Mouse (Mus musculus): ENCODE results near the gene C1s1. TPM values are rescaled to one million over a fixed set of nuclear protein-coding genes. Genes with fewer than 3 reads are reported as not detected.
A peak's percentile ranks its signal among the peaks of the same experiment; 100 is the strongest.
"Not testable (repeated sequence)": the region's sequence is repeated elsewhere in the genome, so short reads cannot be mapped to it uniquely, and the experiment has no call there.

The C1s1 gene
- polyA plus RNA-seq, 1 experiment from 2014 or later: 1.0 TPM

- H3K27me3 ChIP-seq (replicated peaks): no peaks in the 10 kb centered on the region
- no peaks in the 10 kb centered on the region for H3K9me3 ChIP-seq
- no peaks in the 10 kb centered on the region for H3K36me3 ChIP-seq
- H3K9ac ChIP-seq: no peak overlapping the region
- peaks cover 2% of the 10 kb centered on the region; the same call in 1 of the 2 replicates for H3K4me1 ChIP-seq
- 70% methylated on average over 4 of the region's 4 CpGs for WGBS
- no peak overlapping the region for H3K27ac ChIP-seq (replicated peaks)
- H3K4me2 ChIP-seq: no peak overlapping the region
- ATAC-seq (ENCODE audit: extremely low read depth, insufficient number of reproducible peaks, low FRiP score, low TSS enrichment): no peak
- H3K4me3 ChIP-seq: no peak overlapping the region
Observed at GRCm38 (mm10) chr6:124488952-124489351, 53.2 kb downstream of the C1s1 start.

DNA sequence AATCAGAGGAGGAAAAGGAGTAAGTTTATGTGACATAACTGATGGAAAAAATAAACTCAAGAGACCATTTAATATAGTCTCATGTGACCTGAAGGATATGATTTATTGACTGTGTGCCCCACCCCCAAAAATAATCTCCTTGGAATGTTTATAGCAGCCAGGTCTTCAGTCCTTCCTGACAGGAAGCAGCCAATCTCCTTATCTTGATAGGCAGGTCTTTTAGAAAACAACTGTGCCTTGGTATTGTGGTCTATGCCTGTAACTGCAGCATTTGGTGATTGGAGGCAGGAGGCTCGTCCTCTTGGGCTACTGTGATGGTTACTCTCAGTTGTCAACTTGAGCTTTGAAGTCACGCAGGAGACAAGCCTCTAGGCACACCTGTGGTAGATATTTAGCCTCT lies 54.6 kb downstream of the C1s1 start:
- Histone ChIP-seq H3K9ac (no peak overlapping the region), H3K9me3 (no peaks in the 10 kb centered on the region), H3K27me3 (replicated peaks) (0 out of 2 replicates have a peak, but pooled peaks cover 6% of the 10 kb centered on the region), H3K4me2 (no peak overlapping the region), H3K27ac (replicated peaks) (no peak overlapping the region), H3K4me1 (no peaks in the 10 kb centered on the region), H3K4me3 (no peak overlapping the region), H3K36me3 (no peaks in the 10 kb centered on the region)
- no peak for ATAC-seq (ENCODE audit: extremely low read depth, insufficient number of reproducible peaks, low FRiP score, low TSS enrichment)
- 49% methylated on average over 2 of the region's 2 CpGs for WGBS

DNA sequence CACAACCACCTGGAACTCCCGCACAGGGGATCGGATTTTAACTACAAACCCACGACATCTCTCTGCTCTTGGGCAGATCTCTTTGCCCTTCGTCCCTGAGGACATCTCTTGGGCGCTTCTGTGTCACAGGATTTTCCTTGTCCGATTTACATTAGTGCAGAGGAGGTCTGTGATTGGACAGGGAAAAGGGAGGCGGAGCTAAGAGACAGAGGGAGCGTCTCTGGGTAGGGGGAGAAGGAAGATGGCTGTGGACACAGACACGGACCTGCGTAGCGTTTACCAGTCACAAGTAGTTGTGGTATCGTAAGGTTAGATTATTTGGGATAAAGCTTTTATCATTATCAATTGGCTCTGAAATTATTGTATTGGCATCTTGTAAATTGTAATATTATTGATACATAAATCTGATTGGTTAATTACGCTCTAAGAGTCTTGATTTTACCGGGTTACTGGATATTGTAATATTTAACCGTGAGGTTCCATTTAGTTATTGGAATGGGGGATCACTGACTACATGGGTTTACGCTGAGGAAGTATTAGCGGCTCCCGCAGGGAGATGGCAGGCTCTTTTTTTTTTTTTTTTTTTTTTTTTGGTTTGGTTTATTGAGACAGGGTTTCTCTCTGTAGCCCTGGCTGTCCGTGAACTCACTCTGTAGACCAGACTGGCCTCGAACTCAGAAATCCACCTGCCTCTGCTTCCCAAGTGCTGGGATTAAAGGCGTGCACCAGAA lies 56.6 kb downstream of the C1s1 start:
- H3K9me3 ChIP-seq: no peaks in the 10 kb centered on the region
- H3K27me3 ChIP-seq (replicated peaks): 0 out of 2 replicates have a peak, but pooled peaks cover 6% of the 10 kb centered on the region
- WGBS: 27% methylated on average over 21 of the region's 21 CpGs
- no peaks in the 10 kb centered on the region for H3K36me3 ChIP-seq
- 0 out of 2 replicates have a peak overlapping the region, but pooled peaks have one; percentile 13 for H3K9ac ChIP-seq
- H3K4me3 ChIP-seq: peak overlapping the region; percentile 19
- ATAC-seq (ENCODE audit: extremely low read depth, insufficient number of reproducible peaks, low FRiP score, low TSS enrichment): no peak
- peak overlapping the region; percentile 60 for H3K4me2 ChIP-seq
- H3K4me1 ChIP-seq: no peaks in the 10 kb centered on the region
- no peak overlapping the region for H3K27ac ChIP-seq (replicated peaks)

- Histone ChIP-seq H3K4me1 (no peaks in the 10 kb centered on the region), H3K4me3 (no peak overlapping the region), H3K27me3 (replicated peaks) (0 out of 2 replicates have a peak, but pooled peaks cover 6% of the 10 kb centered on the region), H3K36me3 (no peaks in the 10 kb centered on the region), H3K9ac (no peak overlapping the region), H3K4me2 (no peak overlapping the region; the same call in 1 of the 2 replicates), H3K9me3 (no peaks in the 10 kb centered on the region), H3K27ac (replicated peaks) (no peak overlapping the region)
- 80% methylated on average over 7 of the region's 7 CpGs for WGBS
- no peak for ATAC-seq (ENCODE audit: extremely low read depth, insufficient number of reproducible peaks, low FRiP score, low TSS enrichment)
Observed at GRCm38 (mm10) chr6:124484851-124485250, 57.3 kb downstream of the C1s1 start.

- H3K4me2 ChIP-seq; H3K4me3 ChIP-seq; H3K36me3 ChIP-seq; H3K4me1 ChIP-seq; H3K9me3 ChIP-seq; ATAC-seq (ENCODE audit: extremely low read depth, insufficient number of reproducible peaks, low FRiP score, low TSS enrichment); H3K27ac ChIP-seq (replicated peaks); H3K9ac ChIP-seq; H3K27me3 ChIP-seq (replicated peaks): not testable (repeated sequence)
- 82% methylated on average over 3 of the region's 3 CpGs for WGBS
Observed at GRCm38 (mm10) chr6:124483831-124484230, 58.3 kb downstream of the C1s1 start.

GRCm38 (mm10) chr6:124481571-124481970 lies 60.6 kb downstream of the C1s1 start:
- Histone ChIP-seq H3K4me3 (no peak overlapping the region), H3K4me2 (no peak overlapping the region), H3K9ac (no peak overlapping the region; the same call in 1 of the 2 replicates), H3K36me3 (no peaks in the 10 kb centered on the region), H3K4me1 (peaks cover 11% of the 10 kb centered on the region), H3K9me3 (no peaks in the 10 kb centered on the region), H3K27me3 (replicated peaks) (0 out of 2 replicates have a peak, but pooled peaks cover 6% of the 10 kb centered on the region), H3K27ac (replicated peaks) (no peak overlapping the region)
- 21% methylated on average over 6 of the region's 6 CpGs for WGBS
- ATAC-seq (ENCODE audit: extremely low read depth, insufficient number of reproducible peaks, low FRiP score, low TSS enrichment): no peak

Other genes starting within 250 kb of the C1s1 start
- 0.07 TPM in 1 of 2 replicates, not detected in the other for gene Cd163, start 237.7 kb downstream of the C1s1 start, polyA plus RNA-seq (2015; fragmentation: Nextera tagmentation; extraction: Ambion mirVana)
- gene Pex5, start 127.3 kb downstream of the C1s1 start, polyA plus RNA-seq (2015; fragmentation: Nextera tagmentation; extraction: Ambion mirVana): 23.2 and 23.7 TPM in 2 replicates
- 1.1 and 1.9 TPM in 2 replicates for gene Clstn3, start 77.6 kb downstream of the C1s1 start, polyA plus RNA-seq (2015; fragmentation: Nextera tagmentation; extraction: Ambion mirVana)
- gene C1rl, start 49.2 kb downstream of the C1s1 start, polyA plus RNA-seq (2015; fragmentation: Nextera tagmentation; extraction: Ambion mirVana): 0.46 and 0.52 TPM in 2 replicates
- 0.40 and 0.68 TPM in 2 replicates for gene C1ra, start 30.0 kb downstream of the C1s1 start, polyA plus RNA-seq (2015; fragmentation: Nextera tagmentation; extraction: Ambion mirVana)
- gene C1rb, start 27.9 kb upstream of the C1s1 start, polyA plus RNA-seq (2015; fragmentation: Nextera tagmentation; extraction: Ambion mirVana): not detected in 2 replicates
- not detected in 2 replicates for gene C1s2, start 93.7 kb upstream of the C1s1 start, polyA plus RNA-seq (2015; fragmentation: Nextera tagmentation; extraction: Ambion mirVana)
- 44.1 and 47.4 TPM in 2 replicates for gene Lpcat3, start 120.7 kb upstream of the C1s1 start, polyA plus RNA-seq (2015; fragmentation: Nextera tagmentation; extraction: Ambion mirVana)
- 113 and 130 TPM in 2 replicates for gene Emg1, start 169.8 kb upstream of the C1s1 start, polyA plus RNA-seq (2015; fragmentation: Nextera tagmentation; extraction: Ambion mirVana)
- 293 and 326 TPM in 2 replicates for gene Phb2, start 170.0 kb upstream of the C1s1 start, polyA plus RNA-seq (2015; fragmentation: Nextera tagmentation; extraction: Ambion mirVana)
- 5.3 and 5.6 TPM in 2 replicates for gene Ptpn6, start 196.4 kb upstream of the C1s1 start, polyA plus RNA-seq (2015; fragmentation: Nextera tagmentation; extraction: Ambion mirVana)
- 364 and 411 TPM in 2 replicates for gene Grcc10, start 199.0 kb upstream of the C1s1 start, polyA plus RNA-seq (2015; fragmentation: Nextera tagmentation; extraction: Ambion mirVana)
- not detected in 2 replicates for gene Gm45234, start 213.7 kb upstream of the C1s1 start, polyA plus RNA-seq (2015; fragmentation: Nextera tagmentation; extraction: Ambion mirVana)
- gene Atn1, start 214.2 kb upstream of the C1s1 start, polyA plus RNA-seq (2015; fragmentation: Nextera tagmentation; extraction: Ambion mirVana): 7.8 and 9.4 TPM in 2 replicates
- gene Eno2, start 227.3 kb upstream of the C1s1 start, polyA plus RNA-seq (2015; fragmentation: Nextera tagmentation; extraction: Ambion mirVana): 4.6 and 4.9 TPM in 2 replicates
- gene Lrrc23, start 237.4 kb upstream of the C1s1 start, polyA plus RNA-seq (2015; fragmentation: Nextera tagmentation; extraction: Ambion mirVana): 0.09 TPM in 1 of 2 replicates, not detected in the other